Mouse (Mus musculus) limb, embryonic 14.5 days (tissue): ENCODE measurements around the gene Topbp1. TPM values are rescaled to one million over a fixed set of nuclear protein-coding genes. Genes with fewer than 3 reads are reported as not detected.

ENCODE experiments used
- ATAC-seq: fragments of 200-750 bp; cut with Nextera tagmentation; 2 replicates; pipeline ENCODE4 v1.8.0; 2017; ENCODE audit warnings: low read depth, moderate number of reproducible peaks, moderate TSS enrichment; ENCODE audit not compliant: low FRiP score
- DNase-seq: peaks from one replicate; pipeline ENCODE4 v3.0.0-alpha.2; 2015; ENCODE audit warnings: low spot score
- H3K27ac ChIP-seq: fragments of 300-500 bp; sonication (generic); replicated peaks from 2 replicates; pipeline ENCODE4 v1.5.1; 2014; ENCODE audit warnings: low read depth, mild to moderate bottlenecking, low read length, moderate library complexity, mixed read lengths
- H3K27me3 ChIP-seq: fragments of 300-500 bp; sonication (generic); 2 replicates; pipeline ENCODE4 v1.6.1; 2014; ENCODE audit warnings: low read length, mixed read lengths; ENCODE audit not compliant: control insufficient read depth, insufficient read depth
- H3K36me3 ChIP-seq: fragments of 300-500 bp; sonication (generic); 2 replicates; pipeline ENCODE4 v1.6.1; 2014; ENCODE audit warnings: mild to moderate bottlenecking, low read length, moderate library complexity, mixed read lengths; ENCODE audit not compliant: control insufficient read depth, insufficient read depth
- H3K4me1 ChIP-seq: fragments of 300-500 bp; sonication (generic); 2 replicates; pipeline ENCODE4 v1.6.1; 2014; ENCODE audit warnings: antibody characterized with exemption, low read length, mixed read lengths; ENCODE audit not compliant: control insufficient read depth, insufficient read depth
- H3K4me2 ChIP-seq: fragments of 300-500 bp; sonication (generic); replicated peaks from 2 replicates; pipeline ENCODE4 v1.6.1; 2014; ENCODE audit warnings: low read depth, mild to moderate bottlenecking, low read length, moderate library complexity; ENCODE audit not compliant: severe bottlenecking
- H3K4me3 ChIP-seq: fragments of 300-500 bp; sonication (generic); replicated peaks from 2 replicates; pipeline ENCODE4 v1.5.1; 2014; ENCODE audit warnings: low read length
- H3K9ac ChIP-seq: fragments of 300-500 bp; sonication (generic); 2 replicates; pipeline ENCODE4 v1.6.1; 2014; ENCODE audit warnings: mild to moderate bottlenecking, low read depth, low read length, moderate library complexity; ENCODE audit not compliant: severe bottlenecking
- H3K9me3 ChIP-seq: fragments of 300-500 bp; sonication (generic); 2 replicates; pipeline ENCODE4 v1.6.1; 2016; ENCODE audit warnings: low read length; ENCODE audit not compliant: control insufficient read depth
- POLR2A ChIP-seq: fragments of 200-500 bp; IDR thresholded peaks from 2 replicates; pipeline ENCODE4 v1.8.0; 2012; ENCODE audit warnings: inconsistent platforms, mild to moderate bottlenecking, moderate library complexity, borderline replicate concordance; ENCODE audit not compliant: insufficient read depth, insufficient read length; ENCODE audit errors: extremely low read depth
- WGBS: fragments of 180-500 bp; shearing (Covaris S2); extraction: QIAGEN DNeasy Blood & Tissue Kit; methylation state at CpG from one replicate; pipeline ENCODE4 v1.1.7; 2014; 5-methylcytosine and 5-hydroxymethylcytosine counted together
- polyA plus RNA-seq, 2 experiments: library from polyadenylated mRNA; depleted of rRNA in 1 of 2; stranded (reverse) in 1 of 2; unstranded in 1 of 2; fragments of >200 nt; fragmentation: Nextera tagmentation in 1 of 2; extraction: Ambion mirVana in 1 of 2; gene quantifications; 2 replicates each; pipeline versions ENCODE4 v1.2.1 to v1.2.3; 2012 to 2014

Gene Topbp1
- polyA plus RNA-seq, 2 experiments = 60.9 to 72.0 TPM

GRCm38 (mm10) chr9:103276876-103277275 is 28.1 kb upstream of the Topbp1 start:
- Histone ChIP-seq H3K27ac (no peak overlapping the region), H3K4me1 (no peaks in the 10 kb centered on the region), H3K9me3 (no peaks in the 10 kb centered on the region), H3K4me3 (no peak overlapping the region), H3K9ac (no peak overlapping the region), H3K27me3 (no peaks in the 10 kb centered on the region), H3K36me3 (no peaks in the 10 kb centered on the region), H3K4me2 (no peak overlapping the region)
- DNase-seq (no peak), ATAC-seq (no peak)
- 83% methylated on average over 6 of the region's 6 CpGs for WGBS
- no peak for TF ChIP-seq POLR2A

- H3K9me3 ChIP-seq = no peaks in the 10 kb centered on the region
- no peak for DNase-seq
- no peak overlapping the region for H3K9ac ChIP-seq
- no peaks in the 10 kb centered on the region for H3K36me3 ChIP-seq
- no peak overlapping the region for H3K4me2 ChIP-seq
- TF ChIP-seq POLR2A = no peak
- ATAC-seq = no peak
- H3K4me1 ChIP-seq = no peaks in the 10 kb centered on the region
- no peak overlapping the region for H3K4me3 ChIP-seq
- no peaks in the 10 kb centered on the region for H3K27me3 ChIP-seq
- 52% methylated on average over 4 of the region's 4 CpGs for WGBS
- no peak overlapping the region for H3K27ac ChIP-seq
Measured at GRCm38 (mm10) chr9:103286396-103286795, 18.6 kb upstream of the Topbp1 start.

DNA sequence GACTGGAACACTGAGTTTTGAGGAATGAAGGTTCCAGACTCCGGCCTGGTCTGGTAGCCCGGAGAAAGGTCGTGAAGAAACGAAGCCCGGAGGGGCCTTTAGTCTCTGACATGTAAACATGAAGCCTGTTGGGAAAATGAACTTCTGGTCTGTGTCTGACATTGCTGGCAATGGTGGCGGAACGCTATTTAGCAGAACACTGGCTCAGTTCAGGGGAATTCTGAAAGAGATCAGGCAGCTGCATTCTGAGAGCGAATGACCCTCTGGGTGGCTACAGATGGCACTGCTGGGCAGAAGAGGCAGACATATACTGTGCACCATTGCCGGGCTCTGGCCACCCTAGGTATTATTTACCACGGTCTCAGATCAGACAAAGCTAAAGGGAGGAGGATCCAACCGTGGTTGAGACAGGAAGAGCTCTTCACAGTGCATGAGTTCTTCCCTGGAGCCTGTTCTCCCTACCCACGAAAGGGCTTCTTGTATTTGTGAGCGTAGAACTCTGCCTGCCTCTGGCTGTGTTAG is 18.1 kb upstream of the Topbp1 start:
- H3K4me3 ChIP-seq = no peak overlapping the region
- ATAC-seq (no peak), DNase-seq (no peak)
- H3K27me3 ChIP-seq = no peaks in the 10 kb centered on the region
- H3K9me3 ChIP-seq = no peaks in the 10 kb centered on the region
- WGBS = 70% methylated on average over 13 of the region's 13 CpGs
- no peaks in the 10 kb centered on the region for H3K4me1 ChIP-seq
- H3K4me2 ChIP-seq = no peak overlapping the region
- H3K9ac ChIP-seq = no peak overlapping the region
- no peak for TF ChIP-seq POLR2A
- H3K27ac ChIP-seq = no peak overlapping the region
- no peaks in the 10 kb centered on the region for H3K36me3 ChIP-seq

GRCm38 (mm10) chr9:103287840-103288488 is 17.1 kb upstream of the Topbp1 start:
- 86% methylated on average over 19 of the region's 19 CpGs for whole genome bisulfite sequencing
- no peak overlapping the region for H3K27ac ChIP-seq
- no peaks in the 10 kb centered on the region for H3K4me1 ChIP-seq
- H3K9me3 ChIP-seq = no peaks in the 10 kb centered on the region
- H3K4me2 ChIP-seq = no peak overlapping the region
- no peak for DNase-seq
- TF ChIP-seq POLR2A = no peak
- no peaks in the 10 kb centered on the region for H3K27me3 ChIP-seq
- H3K9ac ChIP-seq = no peak overlapping the region
- no peak overlapping the region for H3K4me3 ChIP-seq
- no peaks in the 10 kb centered on the region for H3K36me3 ChIP-seq
- no peak for ATAC-seq

DNA sequence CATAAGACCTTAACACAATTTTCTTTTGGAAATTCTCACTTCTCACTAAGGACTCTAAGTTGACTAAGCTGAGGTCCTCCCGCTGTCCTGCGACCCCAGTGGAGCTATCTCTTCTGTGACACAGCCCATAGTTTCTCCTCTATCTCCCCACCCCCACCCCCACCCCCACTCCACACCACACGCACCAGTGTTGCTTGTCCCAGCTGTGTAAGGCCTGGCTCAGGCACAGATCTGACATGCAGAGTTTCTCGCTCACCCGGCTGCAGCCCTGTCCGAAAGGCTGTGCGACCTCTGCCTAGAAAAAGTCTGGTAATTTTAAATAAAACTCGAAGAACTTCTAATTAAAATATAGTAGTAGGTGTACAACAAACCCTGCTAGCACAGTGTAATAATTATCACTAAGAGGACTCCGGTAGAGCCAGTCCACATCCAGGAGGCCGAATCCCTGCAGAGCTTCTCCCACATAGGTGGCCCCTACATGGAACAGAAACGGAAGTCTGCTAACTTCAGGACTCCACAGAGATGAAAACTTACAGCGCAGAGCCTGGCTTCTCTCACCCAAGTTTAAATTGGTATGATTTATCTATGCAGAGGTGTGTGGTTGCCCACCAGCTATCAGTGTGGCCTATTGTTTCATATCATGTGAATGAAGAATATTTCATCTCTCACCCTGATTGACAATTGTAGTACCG is 16.4 kb upstream of the Topbp1 start:
- 86% methylated on average over 13 of the region's 13 CpGs for WGBS
- no peak for TF ChIP-seq POLR2A
- Histone ChIP-seq H3K9me3 (no peaks in the 10 kb centered on the region), H3K9ac (no peak overlapping the region), H3K4me1 (no peaks in the 10 kb centered on the region), H3K36me3 (no peaks in the 10 kb centered on the region), H3K27me3 (no peaks in the 10 kb centered on the region), H3K27ac (no peak overlapping the region), H3K4me3 (no peak overlapping the region), H3K4me2 (no peak overlapping the region)
- no peak for ATAC-seq
- DNase-seq = no peak
